Mouse (Mus musculus) lung, adult 2 months (tissue): ENCODE measurements around the gene Gbp8.

Source experiments
- CTCF ChIP-seq: fragments of 200-500 bp; IDR thresholded peaks from 2 replicates; pipeline ENCODE4 v1.5.1; 2011; ENCODE audit warnings: mild to moderate bottlenecking, low read length, control low read depth; ENCODE audit not compliant: insufficient read depth
- POLR2A ChIP-seq: fragments of 200-500 bp; IDR thresholded peaks from 2 replicates; pipeline ENCODE4 v1.6.1; 2011; ENCODE audit warnings: low read depth, mild to moderate bottlenecking, control low read depth, low read length, borderline replicate concordance; ENCODE audit errors: extremely low read depth

GRCm38 (mm10) chr5:105113656-105114055, 25.7 kb downstream of the Gbp8 start:
- TF ChIP-seq POLR2A: no peak
- TF ChIP-seq CTCF: no peak
